Mouse (Mus musculus): ENCODE data around the gene Hist1h1d. TPM values are rescaled to one million over a fixed set of nuclear protein-coding genes. Genes with fewer than 3 reads are reported as not detected.
"Not testable (repeated sequence)": the region's sequence is repeated elsewhere in the genome, so short reads cannot be mapped to it uniquely, and the experiment has no call there.

Gene Hist1h1d
- polyA plus RNA-seq, 1 experiment: 1.9 TPM

DNA sequence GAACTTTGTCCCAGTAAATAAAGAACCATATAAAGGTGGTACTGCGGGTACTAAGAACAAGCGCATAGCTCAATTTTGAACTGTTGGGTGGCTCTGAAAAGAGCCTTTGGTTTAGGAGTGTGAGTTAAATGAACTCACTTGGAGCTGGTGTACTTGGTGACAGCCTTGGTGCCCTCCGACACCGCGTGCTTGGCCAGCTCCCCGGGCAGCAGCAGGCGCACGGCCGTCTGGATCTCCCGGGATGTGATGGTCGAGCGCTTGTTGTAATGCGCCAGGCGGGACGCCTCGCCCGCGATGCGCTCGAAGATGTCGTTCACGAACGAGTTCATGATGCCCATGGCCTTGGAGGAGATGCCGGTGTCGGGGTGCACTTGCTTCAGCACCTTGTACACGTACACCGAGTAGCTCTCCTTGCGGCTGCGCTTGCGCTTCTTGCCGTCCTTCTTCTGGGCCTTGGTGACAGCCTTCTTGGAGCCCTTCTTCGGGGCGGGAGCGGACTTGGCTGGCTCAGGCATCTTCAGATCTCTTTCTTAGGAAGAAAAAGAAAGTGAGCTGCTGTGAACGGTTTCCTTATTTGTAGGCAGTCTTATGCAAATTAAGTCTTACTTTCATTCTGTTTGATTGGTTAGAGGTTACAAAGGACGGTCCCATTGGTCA lies 32.5 kb downstream of the Hist1h1d start:
- under 1% methylated on average over 34 of the region's 36 CpGs for WGBS
- H3K27ac ChIP-seq (ENCODE audit: control insufficient read depth, insufficient read depth, low read length): peak overlapping the region; percentile 99
- peak; percentile 86 for TF ChIP-seq POLR2A (IDR thresholded peaks at IDR 0.05; ENCODE audit: control insufficient read depth, extremely low read depth, insufficient read depth, low read length, poor library complexity)
- not testable (repeated sequence) for H3K36me3 ChIP-seq (ENCODE audit: control insufficient read depth, insufficient read depth, low read length); H3K27me3 ChIP-seq (ENCODE audit: control insufficient read depth, insufficient read depth, low read length)
- peak overlapping the region; percentile 62 for H3K4me3 ChIP-seq (ENCODE audit: control insufficient read depth, insufficient read depth, low read length)
- peak; percentile 75 for DNase-seq
- H3K4me1 ChIP-seq (replicated peaks; ENCODE audit: control insufficient read depth, insufficient read depth, low read length): peaks cover 11% of the 10 kb centered on the region

DNA sequence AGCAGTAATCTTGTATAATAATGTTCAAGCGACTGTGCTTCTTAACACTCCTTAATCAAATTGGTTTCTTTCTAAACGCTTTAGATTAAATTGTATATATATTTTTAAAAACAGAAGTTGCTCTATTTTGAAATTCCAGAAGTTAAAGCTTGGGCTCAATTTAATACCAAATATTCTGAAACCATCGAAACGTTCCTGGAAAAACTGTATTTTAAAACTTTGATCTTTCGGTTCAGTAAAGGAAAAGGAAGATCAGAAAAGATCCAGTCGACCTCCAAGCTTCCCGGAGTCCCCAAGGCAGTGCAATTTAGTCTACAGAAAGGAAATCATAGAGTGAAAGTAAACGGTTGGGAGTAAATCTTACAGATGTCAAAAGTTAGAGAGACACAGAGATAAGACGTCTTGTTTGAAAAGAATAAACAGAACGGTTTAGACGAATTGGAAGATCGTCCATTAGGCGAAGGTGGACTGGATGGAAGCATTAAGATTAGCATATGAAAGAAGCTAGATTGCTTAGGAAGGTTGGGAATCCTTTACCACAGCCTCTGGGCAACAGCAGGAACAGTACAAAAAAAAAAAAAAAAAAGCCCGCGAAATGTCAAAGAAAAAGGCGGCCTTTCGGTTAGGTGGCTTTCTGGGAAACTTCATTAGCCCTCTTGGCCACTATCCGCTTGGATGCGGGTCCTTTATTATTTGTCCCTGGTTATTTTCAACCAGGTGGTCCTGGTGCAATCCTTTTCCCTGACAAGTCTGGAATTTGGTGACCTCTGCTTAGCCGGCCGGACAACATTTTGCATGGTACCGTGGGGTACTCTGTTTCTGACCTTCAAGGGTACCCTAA lies 33.3 kb downstream of the Hist1h1d start:
- TF ChIP-seq POLR2A (IDR thresholded peaks at IDR 0.05; ENCODE audit: control insufficient read depth, extremely low read depth, insufficient read depth, low read length, poor library complexity): no peak
- no peak for TF ChIP-seq CTCF (IDR thresholded peaks at IDR 0.05; ENCODE audit: borderline replicate concordance, control insufficient read depth, extremely low read depth, insufficient read depth, low read length, poor library complexity)
- Histone ChIP-seq H3K4me3 (ENCODE audit: control insufficient read depth, insufficient read depth, low read length) (0 out of 2 replicates have a peak overlapping the region, but pooled peaks have one; percentile 5), H3K36me3 (ENCODE audit: control insufficient read depth, insufficient read depth, low read length) (no peaks in the 10 kb centered on the region), H3K27ac (ENCODE audit: control insufficient read depth, insufficient read depth, low read length) (peak overlapping the region; percentile 42), H3K4me1 (replicated peaks; ENCODE audit: control insufficient read depth, insufficient read depth, low read length) (peaks cover 11% of the 10 kb centered on the region), H3K27me3 (ENCODE audit: control insufficient read depth, insufficient read depth, low read length) (no peaks in the 10 kb centered on the region)
- 4% methylated on average over 22 of the region's 22 CpGs for WGBS
- DNase-seq: no peak

DNA sequence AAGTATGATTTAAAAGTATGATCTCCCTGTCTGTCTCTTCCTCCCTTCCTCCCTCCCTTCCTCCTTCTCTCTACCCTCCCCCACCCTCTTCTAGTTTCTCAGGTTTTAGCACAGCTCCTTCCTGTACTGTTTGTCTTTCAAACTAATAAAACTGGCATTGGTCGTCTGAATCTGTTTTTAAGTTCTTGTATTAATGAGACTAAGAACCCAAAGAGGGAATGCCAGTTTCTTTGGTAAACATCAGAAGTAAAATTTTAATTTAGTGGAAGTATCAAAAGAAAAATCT lies 33.8 kb downstream of the Hist1h1d start:
- no peaks in the 10 kb centered on the region for H3K27me3 ChIP-seq (ENCODE audit: control insufficient read depth, insufficient read depth, low read length)
- no peak overlapping the region for H3K4me3 ChIP-seq (ENCODE audit: control insufficient read depth, insufficient read depth, low read length)
- H3K4me1 ChIP-seq (replicated peaks; ENCODE audit: control insufficient read depth, insufficient read depth, low read length): peaks cover 8% of the 10 kb centered on the region
- peak overlapping the region; percentile 42; the same call in 1 of the 2 replicates for H3K27ac ChIP-seq (ENCODE audit: control insufficient read depth, insufficient read depth, low read length)
- DNase-seq: no peak
- WGBS: 4% methylated on average over 1 of the region's 1 CpGs
- H3K36me3 ChIP-seq (ENCODE audit: control insufficient read depth, insufficient read depth, low read length): no peaks in the 10 kb centered on the region
- TF ChIP-seq POLR2A (IDR thresholded peaks at IDR 0.05; ENCODE audit: control insufficient read depth, extremely low read depth, insufficient read depth, low read length, poor library complexity) (no peak), CTCF (IDR thresholded peaks at IDR 0.05; ENCODE audit: borderline replicate concordance, control insufficient read depth, extremely low read depth, insufficient read depth, low read length, poor library complexity) (no peak)

DNA sequence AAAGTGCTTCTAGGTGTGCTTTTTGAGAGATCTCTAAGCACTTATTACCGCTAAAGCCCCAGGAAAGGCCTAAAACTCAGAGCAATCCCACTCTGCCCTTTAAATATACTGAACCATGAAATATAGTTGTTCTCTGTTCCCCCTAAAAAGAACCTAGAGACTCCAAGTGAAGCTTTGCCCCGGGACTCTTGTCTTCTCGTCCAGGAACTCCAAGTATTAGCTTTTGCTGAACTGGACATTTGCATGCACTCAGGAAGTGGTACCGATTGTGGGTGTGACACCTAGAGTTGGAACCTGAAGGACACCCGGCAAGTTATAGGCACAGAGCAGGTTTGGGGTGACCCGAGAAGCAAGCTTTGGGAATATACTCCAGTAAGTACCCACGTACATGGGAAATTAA lies 38.1 kb downstream of the Hist1h1d start:
- Histone ChIP-seq H3K27ac (ENCODE audit: control insufficient read depth, insufficient read depth, low read length) (no peak overlapping the region), H3K27me3 (ENCODE audit: control insufficient read depth, insufficient read depth, low read length) (no peaks in the 10 kb centered on the region), H3K4me1 (replicated peaks; ENCODE audit: control insufficient read depth, insufficient read depth, low read length) (peaks cover 5% of the 10 kb centered on the region), H3K4me3 (ENCODE audit: control insufficient read depth, insufficient read depth, low read length) (no peak overlapping the region), H3K36me3 (ENCODE audit: control insufficient read depth, insufficient read depth, low read length) (no peaks in the 10 kb centered on the region)
- no peak for DNase-seq
- TF ChIP-seq CTCF (IDR thresholded peaks at IDR 0.05; ENCODE audit: borderline replicate concordance, control insufficient read depth, extremely low read depth, insufficient read depth, low read length, poor library complexity) (no peak), POLR2A (IDR thresholded peaks at IDR 0.05; ENCODE audit: control insufficient read depth, extremely low read depth, insufficient read depth, low read length, poor library complexity) (no peak)
- WGBS: 96% methylated on average over 7 of the region's 7 CpGs

DNA sequence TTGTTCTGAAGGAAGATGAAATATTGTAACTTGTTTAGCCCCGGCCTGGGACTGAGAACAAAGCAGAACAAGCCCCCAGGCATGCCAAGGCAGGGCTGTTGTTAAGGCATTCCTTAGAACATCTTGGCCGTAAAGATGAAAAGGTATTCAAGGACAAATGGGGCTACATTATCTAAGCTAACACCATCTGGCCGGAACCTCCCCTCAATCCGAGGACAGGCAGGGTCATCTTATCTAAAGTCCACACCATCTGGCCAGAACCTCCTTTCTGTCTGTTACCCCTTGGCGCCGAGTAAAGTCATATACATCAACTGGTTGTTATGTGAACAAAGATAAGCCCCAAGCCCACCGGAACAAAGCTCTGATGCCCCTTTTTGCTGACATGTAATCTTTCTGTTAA lies 38.8 kb downstream of the Hist1h1d start:
- H3K4me3 ChIP-seq (ENCODE audit: control insufficient read depth, insufficient read depth, low read length); H3K27ac ChIP-seq (ENCODE audit: control insufficient read depth, insufficient read depth, low read length); H3K36me3 ChIP-seq (ENCODE audit: control insufficient read depth, insufficient read depth, low read length); H3K4me1 ChIP-seq (replicated peaks; ENCODE audit: control insufficient read depth, insufficient read depth, low read length); H3K27me3 ChIP-seq (ENCODE audit: control insufficient read depth, insufficient read depth, low read length); DNase-seq: not testable (repeated sequence)
- 98% methylated on average over 7 of the region's 7 CpGs for WGBS

DNA sequence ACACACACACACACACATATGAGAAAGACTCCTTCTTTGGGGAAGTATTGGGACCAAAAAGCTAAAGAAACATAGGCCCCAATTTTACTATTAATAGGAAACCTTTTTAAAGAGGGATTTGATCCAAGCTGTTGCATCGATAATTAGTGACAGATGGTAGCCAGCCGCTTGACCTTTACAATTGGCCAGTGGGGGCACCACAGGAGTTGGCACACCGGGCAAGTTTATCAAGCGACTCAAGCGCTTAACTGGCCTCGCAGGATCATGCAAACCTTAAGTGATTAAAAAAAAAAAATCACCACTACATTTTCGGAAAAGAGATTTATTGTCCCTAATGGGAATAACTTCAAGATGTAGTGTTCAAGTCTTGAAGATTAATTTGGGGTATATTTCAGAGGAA lies 39.6 kb downstream of the Hist1h1d start:
- WGBS: 76% methylated on average over 7 of the region's 7 CpGs
- H3K4me1 ChIP-seq (replicated peaks; ENCODE audit: control insufficient read depth, insufficient read depth, low read length): peaks cover 2% of the 10 kb centered on the region
- TF ChIP-seq POLR2A (IDR thresholded peaks at IDR 0.05; ENCODE audit: control insufficient read depth, extremely low read depth, insufficient read depth, low read length, poor library complexity): no peak
- TF ChIP-seq CTCF (IDR thresholded peaks at IDR 0.05; ENCODE audit: borderline replicate concordance, control insufficient read depth, extremely low read depth, insufficient read depth, low read length, poor library complexity): no peak
- no peaks in the 10 kb centered on the region for H3K36me3 ChIP-seq (ENCODE audit: control insufficient read depth, insufficient read depth, low read length)
- no peak overlapping the region for H3K27ac ChIP-seq (ENCODE audit: control insufficient read depth, insufficient read depth, low read length)
- H3K4me3 ChIP-seq (ENCODE audit: control insufficient read depth, insufficient read depth, low read length): no peak overlapping the region
- no peaks in the 10 kb centered on the region for H3K27me3 ChIP-seq (ENCODE audit: control insufficient read depth, insufficient read depth, low read length)
- DNase-seq: no peak

Data from thymus, adult 2 months (tissue).